Mouse (Mus musculus) CH12.LX (cell line): ENCODE data around the gene Efemp2. TPM values are rescaled to one million over a fixed set of nuclear protein-coding genes. Genes with fewer than 3 reads are reported as not detected.

ENCODE experiments used
- DNase-seq: peaks from one replicate; pipeline ENCODE4 v3.0.0-alpha.2; 2013; ENCODE audit errors: extremely low read depth
- H3K27ac ChIP-seq: 2 replicates; pipeline ENCODE4 v1.5.1; 2012; ENCODE audit warnings: low read depth, mild to moderate bottlenecking, control low read depth, moderate library complexity; ENCODE audit not compliant: insufficient read depth
- H3K27me3 ChIP-seq: replicated peaks from 2 replicates; pipeline ENCODE3; 2012; ENCODE audit warnings: inconsistent platforms
- H3K36me3 ChIP-seq, 2 experiments: replicated peaks in 1 of 2; 2 replicates each; pipeline versions ENCODE3 to v1.6.1; 2012; ENCODE audit warnings: inconsistent platforms in 1 of 2, low read length in 1 of 2, mild to moderate bottlenecking in 1 of 2, mixed read lengths in 1 of 2, moderate library complexity in 1 of 2; ENCODE audit not compliant: control insufficient read depth in 1 of 2, insufficient read depth in 1 of 2
- H3K4me1 ChIP-seq, 2 experiments: 2 replicates each; pipeline ENCODE4 v1.6.1; 2012; ENCODE audit warnings: inconsistent platforms in 1 of 2, moderate library complexity in 1 of 2; ENCODE audit not compliant: insufficient read depth in 2 of 2, control insufficient read depth in 1 of 2
- H3K4me2 ChIP-seq: 2 replicates; pipeline ENCODE4 v1.6.1; 2012; ENCODE audit warnings: low read depth, mild to moderate bottlenecking, control low read depth; ENCODE audit not compliant: poor library complexity, insufficient read depth, severe bottlenecking
- H3K4me3 ChIP-seq, 3 experiments: fragments of 150-350 bp in 1 of 3; sonication (generic) in 1 of 3; replicated peaks in 1 of 3; 2 replicates each; pipeline versions ENCODE3 to v1.5.1; 2011 to 2012; ENCODE audit warnings: low read depth in 2 of 3, low read length in 2 of 3, mild to moderate bottlenecking in 2 of 3, moderate library complexity in 2 of 3, control low read depth in 1 of 3, improper control_type of control experiment in 1 of 3, inconsistent platforms in 1 of 3, mixed read lengths in 1 of 3; ENCODE audit not compliant: poor library complexity in 1 of 3
- H3K79me2 ChIP-seq: replicated peaks from 2 replicates; pipeline ENCODE4 v1.6.1; 2012; ENCODE audit warnings: mild to moderate bottlenecking, moderate library complexity; ENCODE audit not compliant: control insufficient read depth, poor library complexity, insufficient read depth, severe bottlenecking; ENCODE audit errors: extremely low read depth
- H3K9ac ChIP-seq: 2 replicates; pipeline ENCODE4 v1.6.1; 2012; ENCODE audit warnings: low read depth, mild to moderate bottlenecking, control low read depth, moderate library complexity; ENCODE audit not compliant: insufficient read depth
- H3K9me3 ChIP-seq: replicated peaks from 2 replicates; pipeline ENCODE3; 2012; ENCODE audit warnings: low read length, inconsistent platforms, mixed read lengths
- BHLHE40 ChIP-seq: IDR thresholded peaks from 2 replicates; pipeline ENCODE4 v1.6.1; 2011; ENCODE audit warnings: mild to moderate bottlenecking, low read depth, low read length, improper control_type of control experiment
- CHD1 ChIP-seq: IDR thresholded peaks from 2 replicates; pipeline ENCODE4 v1.6.1; 2012; ENCODE audit warnings: low read depth, low read length, improper control_type of control experiment, inconsistent platforms
- CHD2 ChIP-seq: IDR thresholded peaks from 2 replicates; pipeline ENCODE4 v1.6.1; 2011; ENCODE audit warnings: low read length, improper control_type of control experiment
- CTCF ChIP-seq, 2 experiments: IDR thresholded peaks in 1 of 2; conservative IDR thresholded peaks in 1 of 2; 2 replicates each; pipeline ENCODE4 v1.5.1; 2011 to 2012; ENCODE audit warnings: low read depth in 2 of 2, low read length in 2 of 2, improper control_type of control experiment in 1 of 2, inconsistent platforms in 1 of 2, mild to moderate bottlenecking in 1 of 2, moderate library complexity in 1 of 2
- E2F4 ChIP-seq: IDR thresholded peaks from 2 replicates; pipeline ENCODE4 v1.6.1; 2011; ENCODE audit warnings: low read depth, low read length, improper control_type of control experiment; ENCODE audit not compliant: insufficient replicate concordance
- ELF1 ChIP-seq: IDR thresholded peaks from 2 replicates; pipeline ENCODE4 v1.6.1; 2014; ENCODE audit warnings: low read depth, mild to moderate bottlenecking, inconsistent platforms, low read length, improper control_type of control experiment
- EP300 ChIP-seq: IDR thresholded peaks from 2 replicates; pipeline ENCODE4 v1.6.1; 2011; ENCODE audit warnings: low read length, improper control_type of control experiment
- ETS1 ChIP-seq: conservative IDR thresholded peaks from 2 replicates; pipeline ENCODE4 v1.6.1; 2012; ENCODE audit warnings: low read depth, mild to moderate bottlenecking, inconsistent platforms, low read length, improper control_type of control experiment, moderate library complexity
- GABPA ChIP-seq: IDR thresholded peaks from 2 replicates; pipeline ENCODE4 v1.6.1; 2012; ENCODE audit warnings: low read depth, low read length, improper control_type of control experiment, inconsistent platforms; ENCODE audit not compliant: insufficient replicate concordance
- IRF4 ChIP-seq: IDR thresholded peaks from 2 replicates; pipeline ENCODE4 v1.6.1; 2014; ENCODE audit warnings: low read depth, mild to moderate bottlenecking, inconsistent platforms, low read length, improper control_type of control experiment
- JUND ChIP-seq: conservative IDR thresholded peaks from 2 replicates; pipeline ENCODE4 v1.6.1; 2011; ENCODE audit warnings: low read depth, low read length, improper control_type of control experiment
- KAT2A ChIP-seq: IDR thresholded peaks from 2 replicates; pipeline ENCODE4 v1.6.1; 2012; ENCODE audit warnings: low read length, improper control_type of control experiment, inconsistent platforms; ENCODE audit not compliant: insufficient replicate concordance
- MAFK ChIP-seq: IDR thresholded peaks from 2 replicates; pipeline ENCODE4 v1.6.1; 2011; ENCODE audit warnings: low read length, improper control_type of control experiment; ENCODE audit not compliant: insufficient replicate concordance
- MAX ChIP-seq: IDR thresholded peaks from 2 replicates; pipeline ENCODE4 v1.6.1; 2011; ENCODE audit warnings: low read length, improper control_type of control experiment
- MAZ ChIP-seq: IDR thresholded peaks from 2 replicates; pipeline ENCODE4 v1.6.1; 2012; ENCODE audit warnings: low read depth, mild to moderate bottlenecking, inconsistent platforms, low read length, improper control_type of control experiment, moderate library complexity
- MXI1 ChIP-seq: IDR thresholded peaks from 2 replicates; pipeline ENCODE4 v1.6.1; 2011; ENCODE audit warnings: mild to moderate bottlenecking, low read depth, low read length, improper control_type of control experiment
- MYC ChIP-seq: IDR thresholded peaks from 2 replicates; pipeline ENCODE4 v1.6.1; 2011; ENCODE audit warnings: low read depth, mild to moderate bottlenecking, improper control_type of control experiment, low read length
- NELFE ChIP-seq: IDR thresholded peaks from 2 replicates; pipeline ENCODE4 v1.6.1; 2011; ENCODE audit warnings: low read depth, low read length, improper control_type of control experiment
- NRF1 ChIP-seq: IDR thresholded peaks from 2 replicates; pipeline ENCODE4 v1.6.1; 2014; ENCODE audit warnings: low read depth, mild to moderate bottlenecking, inconsistent platforms, low read length, improper control_type of control experiment, moderate library complexity
- PAX5 ChIP-seq: IDR thresholded peaks from 2 replicates; pipeline ENCODE4 v1.6.1; 2012; ENCODE audit warnings: low read length, inconsistent platforms, mixed read lengths
- POLR2A ChIP-seq: IDR thresholded peaks from 2 replicates; pipeline ENCODE4 v1.6.1; 2011; ENCODE audit warnings: low read depth, mild to moderate bottlenecking, improper control_type of control experiment, low read length
- POLR2AphosphoS2 ChIP-seq: IDR thresholded peaks from 2 replicates; pipeline ENCODE4 v1.6.1; 2011; ENCODE audit warnings: low read depth, low read length, improper control_type of control experiment
- RAD21 ChIP-seq: IDR thresholded peaks from 2 replicates; pipeline ENCODE4 v1.6.1; 2011; ENCODE audit warnings: low read depth, mild to moderate bottlenecking, low read length, improper control_type of control experiment, moderate library complexity
- RCOR1 ChIP-seq: conservative IDR thresholded peaks from 2 replicates; pipeline ENCODE4 v1.6.1; 2012; ENCODE audit warnings: low read depth, mild to moderate bottlenecking, inconsistent platforms, low read length, improper control_type of control experiment
- SIN3A ChIP-seq: IDR thresholded peaks from 2 replicates; pipeline ENCODE4 v1.6.1; 2012; ENCODE audit warnings: low read length, improper control_type of control experiment, inconsistent platforms
- SMC3 ChIP-seq: IDR thresholded peaks from 2 replicates; pipeline ENCODE4 v1.6.1; 2011; ENCODE audit warnings: low read depth, low read length, improper control_type of control experiment
- TBP ChIP-seq: conservative IDR thresholded peaks from 2 replicates; pipeline ENCODE4 v1.6.1; 2011; ENCODE audit warnings: low read depth, low read length, improper control_type of control experiment
- TCF12 ChIP-seq: IDR thresholded peaks from 2 replicates; pipeline ENCODE4 v1.6.1; 2014; ENCODE audit warnings: low read depth, mild to moderate bottlenecking, inconsistent platforms, low read length, improper control_type of control experiment
- UBTF ChIP-seq: IDR thresholded peaks from 2 replicates; pipeline ENCODE4 v1.6.1; 2012; ENCODE audit warnings: low read depth, mild to moderate bottlenecking, inconsistent platforms, low read length, improper control_type of control experiment, moderate library complexity
- USF1 ChIP-seq: IDR thresholded peaks from 2 replicates; pipeline ENCODE4 v1.6.1; 2014; ENCODE audit warnings: low read depth, mild to moderate bottlenecking, inconsistent platforms, low read length, improper control_type of control experiment
- USF2 ChIP-seq: conservative IDR thresholded peaks from 2 replicates; pipeline ENCODE4 v1.6.1; 2011; ENCODE audit warnings: low read depth, low read length, improper control_type of control experiment
- ZC3H11A ChIP-seq: IDR thresholded peaks from 2 replicates; pipeline ENCODE4 v1.6.1; 2012; ENCODE audit warnings: low read depth, mild to moderate bottlenecking, inconsistent platforms, low read length, improper control_type of control experiment
- ZKSCAN1 ChIP-seq: IDR thresholded peaks from 2 replicates; pipeline ENCODE4 v1.6.1; 2012; ENCODE audit warnings: low read depth, inconsistent platforms, low read length, improper control_type of control experiment, borderline replicate concordance
- ZMIZ1 ChIP-seq: IDR thresholded peaks from 2 replicates; pipeline ENCODE4 v1.6.1; 2012; ENCODE audit warnings: low read depth, mild to moderate bottlenecking, inconsistent platforms, low read length, improper control_type of control experiment
- ZNF384 ChIP-seq: IDR thresholded peaks from 2 replicates; pipeline ENCODE4 v1.6.1; 2012; ENCODE audit warnings: low read depth, low read length, improper control_type of control experiment, inconsistent platforms
- dilution Hi-C: fragments of 300-500 bp; cut with MboI; formaldehyde crosslinking; loops from 2 replicates; pipeline ENCODE4 v1.14.3; 2020; ENCODE audit warnings: low sequenced_read_pairs; ENCODE audit not compliant: extremely low pct_unique_long_range_greater_than_20kb, extremely low pct_ligation_motif_present
- in situ Hi-C: fragments of 300-500 bp; cut with MboI; formaldehyde crosslinking; loops from 3 replicates; pipeline ENCODE4 v1.14.3; 2019; ENCODE audit warnings: low sequenced_read_pairs, low pct_ligation_motif_present, low pct_unique_long_range_greater_than_20kb, mixed read lengths
- polyA plus RNA-seq: library from polyadenylated mRNA; unstranded; fragments of >175 nt; gene quantifications from 2 replicates; pipeline ENCODE4 v1.2.1, GENCODE M21; 2012; ENCODE audit warnings: low read depth; ENCODE audit not compliant: insufficient read length
- total RNA-seq, 2 experiments: library from RNA; depleted of rRNA; stranded (reverse); fragments of 300-350 nt in 1 of 2; fragments of >200 nt in 1 of 2; gene quantifications; 2 replicates each; pipeline ENCODE4 v1.2.3; 2012 to 2014

The Efemp2 gene
- total and polyA plus RNA-seq, 3 experiments, result 0.50 to 0.51 TPM; not detected in 1

DNA sequence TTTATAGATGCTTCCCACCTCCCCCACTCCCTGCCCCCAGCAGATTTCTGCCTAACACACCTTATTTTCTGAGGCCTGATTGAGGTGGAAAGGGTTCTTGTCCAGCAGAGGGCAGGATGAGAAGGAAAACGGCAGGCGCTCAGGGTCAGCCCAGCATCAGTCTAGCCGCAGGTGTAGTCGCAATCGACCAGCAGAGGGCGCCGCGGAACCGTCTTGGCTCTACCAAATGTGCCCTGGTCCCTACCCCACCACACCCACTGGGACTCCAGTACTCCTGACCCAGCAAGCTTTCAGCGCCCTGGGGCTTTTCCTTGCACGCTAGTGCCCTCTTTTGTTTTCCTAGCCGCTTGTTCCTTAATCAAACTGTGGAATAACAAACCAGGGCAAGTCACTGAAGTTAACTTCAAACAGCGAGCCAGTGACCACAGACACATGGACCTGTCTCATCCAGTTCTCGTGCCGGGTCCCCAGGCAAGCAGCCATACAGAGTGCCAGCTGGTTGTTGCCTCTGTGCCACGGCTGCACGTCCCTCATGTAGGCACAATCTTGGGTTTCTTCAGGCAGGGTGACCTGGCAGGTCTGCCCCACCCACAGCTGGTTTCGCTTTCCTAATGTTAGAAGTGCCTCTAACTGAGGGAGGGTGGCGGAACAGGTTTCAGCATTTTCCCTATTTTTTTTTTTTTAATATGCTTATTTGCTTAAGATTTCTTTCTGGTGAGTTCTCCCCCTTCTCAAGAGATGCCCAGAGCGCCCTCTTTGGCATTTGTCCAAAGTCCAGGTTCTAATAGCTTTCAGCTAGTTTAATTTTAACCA lies 55.8 kb downstream of the Efemp2 start:
- peak overlapping the region; percentile 20; the same call in 1 of the 2 replicates for H3K9ac ChIP-seq
- in situ Hi-C loops, result loop anchor here (5.0 kb wide), 1 partner anchor 33 kb away; the partner anchor contains the start of gene Ovol1

DNA sequence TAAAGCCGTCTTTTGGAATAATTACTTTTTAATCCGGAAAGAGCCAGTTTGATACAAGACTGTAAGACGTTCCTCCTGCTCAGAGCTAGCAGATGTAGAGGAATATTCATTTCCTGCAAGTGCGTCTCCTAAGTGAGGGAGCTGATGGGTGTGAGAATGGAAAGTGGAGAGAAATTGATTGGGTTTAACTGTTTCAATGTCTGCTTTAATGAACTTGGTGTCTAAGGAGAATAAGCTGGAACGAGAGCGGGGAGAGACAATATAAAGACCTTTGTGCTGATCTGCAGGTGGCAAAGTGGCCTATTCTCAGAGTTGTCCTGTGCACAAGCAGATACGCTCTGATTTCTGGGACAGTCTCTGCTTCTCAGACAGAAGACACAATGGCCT lies 56.4 kb downstream of the Efemp2 start:
- Histone ChIP-seq H3K4me1 (peaks cover 10 to 33% of the 10 kb centered on the region in 2 experiments), H3K9me3 (no peaks in the 10 kb centered on the region), H3K4me2 (peak overlapping the region; percentile 100; the same call in 1 of the 2 replicates), H3K27me3 (peaks cover 18% of the 10 kb centered on the region), H3K9ac (no peak overlapping the region), H3K36me3 (no peaks in the 10 kb centered on the region), H3K4me3 (no peak overlapping the region), H3K27ac (no peak overlapping the region), H3K79me2 (no peaks in the 10 kb centered on the region)
- in situ Hi-C loops (no loop called here), dilution Hi-C loops (no loop called here)
- TF ChIP-seq ZMIZ1 (no peak), USF2 (no peak), MXI1 (no peak)
- DNase-seq, result no peak

More for the DNA sequence above, 55.8 kb downstream of the Efemp2 start:
- H3K4me1 ChIP-seq, result peaks cover 11 to 38% of the 10 kb centered on the region in 2 experiments
- peak overlapping the region in 2 of 3 experiments; percentile 25 to 58 for H3K4me3 ChIP-seq
- H3K36me3 ChIP-seq, result no peaks in the 10 kb centered on the region
- dilution Hi-C loops, result no loop called here
- H3K9me3 ChIP-seq, result no peaks in the 10 kb centered on the region
- peak; percentile 95 for DNase-seq
- peaks cover 18% of the 10 kb centered on the region for H3K27me3 ChIP-seq
- H3K27ac ChIP-seq, result no peak overlapping the region
- TF ChIP-seq SMC3 (peak; percentile 89), PAX5 (no peak), POLR2A (no peak), NELFE (peak; percentile 63; the same call in 1 of the 2 replicates), CTCF (conservative IDR thresholded peaks at IDR 0.05 in 1 of 2, IDR thresholded peaks at IDR 0.05 in 1 of 2; ENCODE audit: low read depth in 2 of 2, low read length in 2 of 2) (peak; percentile 67 to 99), RAD21 (peak; percentile 89), USF1 (no peak), NRF1 (peak; percentile 35; the same call in 1 of the 2 replicates), KAT2A (no peak), ZMIZ1 (no peak), POLR2AphosphoS2 (no peak), ETS1 (no peak), CHD1 (no peak), SIN3A (peak; percentile 90), JUND (no peak), GABPA (no peak), MXI1 (peak; percentile 69), ZNF384 (0 out of 2 replicates have a peak, but pooled peaks have one; percentile 33), ELF1 (no peak; the same call in 1 of the 2 replicates), MAZ (no peak), MYC (0 out of 2 replicates have a peak, but pooled peaks have one; percentile 25), ZKSCAN1 (no peak), MAX (0 out of 2 replicates have a peak, but pooled peaks have one; percentile 40), ZC3H11A (0 out of 2 replicates have a peak, but pooled peaks have one; percentile 22), EP300 (no peak), TBP (no peak), IRF4 (peak; percentile 44; the same call in 1 of the 2 replicates), BHLHE40 (no peak), TCF12 (no peak), RCOR1 (no peak), CHD2 (peak; percentile 65; the same call in 1 of the 2 replicates), UBTF (no peak), MAFK (no peak), E2F4 (no peak)
- no peaks in the 10 kb centered on the region for H3K79me2 ChIP-seq
- peak overlapping the region; percentile 100 for H3K4me2 ChIP-seq
